Mouse (Mus musculus): ENCODE measurements around the gene Sigirr. TPM values are rescaled to one million over a fixed set of nuclear protein-coding genes. Genes with fewer than 3 reads are reported as not detected.
A peak's percentile ranks its signal among the peaks of the same experiment; 100 is the strongest.

Sigirr gene
- polyA plus RNA-seq, 1 experiment from 2014 or later: 2.2 TPM

- H3K27ac ChIP-seq: peak overlapping the region; percentile 86
- DNase-seq (ENCODE audit: extremely low spot score, low spot score): peak; percentile 98
- H3K9me3 ChIP-seq: no peaks in the 10 kb centered on the region
- H3K4me1 ChIP-seq: peaks cover 12% of the 10 kb centered on the region
- peak overlapping the region; percentile 59 for H3K4me3 ChIP-seq
- no peaks in the 10 kb centered on the region for H3K36me3 ChIP-seq (replicated peaks)
- 3% methylated on average over 29 of the region's 29 CpGs for WGBS
- peaks cover 7% of the 10 kb centered on the region for H3K27me3 ChIP-seq (ENCODE audit: poor library complexity, severe bottlenecking)
These were observed 22.5 kb upstream of the Sigirr start for GRCm38 (mm10) chr7:141122689-141123516.

- H3K9me3 ChIP-seq: no peaks in the 10 kb centered on the region
- peak within 1 kb of the TSS; percentile 59 for H3K4me3 ChIP-seq
- H3K27me3 ChIP-seq (ENCODE audit: poor library complexity, severe bottlenecking): peaks cover 14% of the 10 kb centered on the region
- H3K27ac ChIP-seq: peak within 1 kb of the TSS; percentile 86
- H3K36me3 ChIP-seq (replicated peaks): no peaks in the 10 kb centered on the region
- whole genome bisulfite sequencing: 51% methylated on average over 14 of the region's 14 CpGs
- H3K4me1 ChIP-seq: peaks cover 17% of the 10 kb centered on the region
- no peak for DNase-seq (ENCODE audit: extremely low spot score, low spot score)
These were observed 21.9 kb upstream of the Sigirr start, which contains the start of gene Ptdss2 for GRCm38 (mm10) chr7:141122245-141122644. Gene Ptdss2, plus strand, starts transcription at chr7:141122382.

- no peak overlapping the region for H3K4me3 ChIP-seq
- H3K27ac ChIP-seq: no peak overlapping the region
- no peaks in the 10 kb centered on the region for H3K9me3 ChIP-seq
- H3K4me1 ChIP-seq: peaks cover 17% of the 10 kb centered on the region
- H3K36me3 ChIP-seq (replicated peaks): no peaks in the 10 kb centered on the region
- H3K27me3 ChIP-seq (ENCODE audit: poor library complexity, severe bottlenecking): peaks cover 25% of the 10 kb centered on the region
- 82% methylated on average over 5 of the region's 5 CpGs for WGBS
- DNase-seq (ENCODE audit: extremely low spot score, low spot score): no peak
These were observed 20.7 kb upstream of the Sigirr start for GRCm38 (mm10) chr7:141121051-141121531.

GRCm38 (mm10) chr7:141120605-141121004 lies 20.2 kb upstream of the Sigirr start:
- no peak for DNase-seq (ENCODE audit: extremely low spot score, low spot score)
- H3K27me3 ChIP-seq (ENCODE audit: poor library complexity, severe bottlenecking): peaks cover 27% of the 10 kb centered on the region
- H3K4me3 ChIP-seq: no peak overlapping the region
- no peak overlapping the region for H3K27ac ChIP-seq
- WGBS: 86% methylated on average over 3 of the region's 3 CpGs
- H3K4me1 ChIP-seq: peaks cover 17% of the 10 kb centered on the region
- no peaks in the 10 kb centered on the region for H3K9me3 ChIP-seq
- H3K36me3 ChIP-seq (replicated peaks): no peaks in the 10 kb centered on the region

GRCm38 (mm10) chr7:141119487-141119886 lies 19.1 kb upstream of the Sigirr start:
- DNase-seq (ENCODE audit: extremely low spot score, low spot score): no peak
- WGBS: 75% methylated on average over 3 of the region's 3 CpGs
- Histone ChIP-seq H3K9me3 (no peaks in the 10 kb centered on the region), H3K27me3 (ENCODE audit: poor library complexity, severe bottlenecking) (peaks cover 27% of the 10 kb centered on the region), H3K4me3 (no peak overlapping the region), H3K36me3 (replicated peaks) (no peaks in the 10 kb centered on the region), H3K27ac (no peak overlapping the region), H3K4me1 (peaks cover 17% of the 10 kb centered on the region)

GRCm38 (mm10) chr7:141117636-141118035 lies 17.3 kb upstream of the Sigirr start, which contains the start of gene Ano9:
Gene Ano9, minus strand, starts transcription at chr7:141117806.
- H3K4me3 ChIP-seq: peak within 1 kb of the TSS; percentile 19
- WGBS: 10% methylated on average over 9 of the region's 9 CpGs

GRCm38 (mm10) chr7:141115874-141116273 lies 15.5 kb upstream of the Sigirr start:
- Histone ChIP-seq H3K36me3 (replicated peaks) (no peaks in the 10 kb centered on the region), H3K4me1 (peaks cover 5% of the 10 kb centered on the region), H3K27me3 (ENCODE audit: poor library complexity, severe bottlenecking) (peaks cover 27% of the 10 kb centered on the region), H3K4me3 (no peak overlapping the region), H3K27ac (no peak overlapping the region), H3K9me3 (no peaks in the 10 kb centered on the region)
- WGBS: 93% methylated on average over 9 of the region's 9 CpGs
- DNase-seq (ENCODE audit: extremely low spot score, low spot score): no peak

More at GRCm38 (mm10) chr7:141117636-141118035, 17.3 kb upstream of the Sigirr start, which contains the start of gene Ano9:
- DNase-seq (ENCODE audit: extremely low spot score, low spot score): no peak
- H3K9me3 ChIP-seq: no peaks in the 10 kb centered on the region
- H3K36me3 ChIP-seq (replicated peaks): no peaks in the 10 kb centered on the region
- H3K4me1 ChIP-seq: peaks cover 9% of the 10 kb centered on the region
- peaks cover 27% of the 10 kb centered on the region for H3K27me3 ChIP-seq (ENCODE audit: poor library complexity, severe bottlenecking)
- H3K27ac ChIP-seq: no peak within 1 kb of the TSS

GRCm38 (mm10) chr7:141103161-141103560 lies 2.8 kb upstream of the Sigirr start:
- no peaks in the 10 kb centered on the region for H3K36me3 ChIP-seq (replicated peaks)
- H3K9me3 ChIP-seq: no peaks in the 10 kb centered on the region
- 76% methylated on average over 3 of the region's 3 CpGs for WGBS
- H3K4me3 ChIP-seq: no peak overlapping the region
- no peak overlapping the region for H3K27ac ChIP-seq
- H3K4me1 ChIP-seq: peaks cover 13% of the 10 kb centered on the region
- peaks cover 46% of the 10 kb centered on the region for H3K27me3 ChIP-seq (ENCODE audit: poor library complexity, severe bottlenecking)
- DNase-seq (ENCODE audit: extremely low spot score, low spot score): no peak

GRCm38 (mm10) chr7:141097177-141097576 lies 3.2 kb downstream of the Sigirr start:
- DNase-seq (ENCODE audit: extremely low spot score, low spot score): no peak
- Histone ChIP-seq H3K27me3 (ENCODE audit: poor library complexity, severe bottlenecking) (peaks cover 85% of the 10 kb centered on the region), H3K4me1 (peaks cover 39% of the 10 kb centered on the region), H3K4me3 (no peak overlapping the region), H3K9me3 (no peaks in the 10 kb centered on the region), H3K36me3 (replicated peaks) (no peaks in the 10 kb centered on the region), H3K27ac (no peak overlapping the region)
- 84% methylated on average over 5 of the region's 5 CpGs for WGBS

GRCm38 (mm10) chr7:141096649-141097056 lies 3.7 kb downstream of the Sigirr start:
- H3K4me3 ChIP-seq: no peak overlapping the region; the same call in 1 of the 2 replicates
- H3K9me3 ChIP-seq: no peaks in the 10 kb centered on the region
- no peaks in the 10 kb centered on the region for H3K36me3 ChIP-seq (replicated peaks)
- DNase-seq (ENCODE audit: extremely low spot score, low spot score): no peak
- no peak overlapping the region for H3K27ac ChIP-seq
- peaks cover 85% of the 10 kb centered on the region for H3K27me3 ChIP-seq (ENCODE audit: poor library complexity, severe bottlenecking)
- peaks cover 44% of the 10 kb centered on the region for H3K4me1 ChIP-seq
- WGBS: 43% methylated on average over 6 of the region's 6 CpGs

- Histone ChIP-seq H3K27me3 (ENCODE audit: poor library complexity, severe bottlenecking) (peaks cover 85% of the 10 kb centered on the region), H3K4me3 (no peak overlapping the region), H3K27ac (no peak overlapping the region), H3K4me1 (peaks cover 46% of the 10 kb centered on the region), H3K36me3 (replicated peaks) (no peaks in the 10 kb centered on the region), H3K9me3 (no peaks in the 10 kb centered on the region)
- WGBS: 88% methylated on average over 6 of the region's 6 CpGs
- DNase-seq (ENCODE audit: extremely low spot score, low spot score): no peak
These were observed 4.4 kb downstream of the Sigirr start for GRCm38 (mm10) chr7:141096021-141096420.

- Histone ChIP-seq H3K36me3 (replicated peaks) (no peaks in the 10 kb centered on the region), H3K9me3 (no peaks in the 10 kb centered on the region), H3K4me3 (no peak overlapping the region), H3K27me3 (ENCODE audit: poor library complexity, severe bottlenecking) (peaks cover 85% of the 10 kb centered on the region), H3K4me1 (peaks cover 41% of the 10 kb centered on the region), H3K27ac (no peak overlapping the region)
- 70% methylated on average over 15 of the region's 15 CpGs for WGBS
- no peak for DNase-seq (ENCODE audit: extremely low spot score, low spot score)
These were observed 5.7 kb downstream of the Sigirr start for GRCm38 (mm10) chr7:141094487-141095205.

- Histone ChIP-seq H3K9me3 (no peaks in the 10 kb centered on the region), H3K27me3 (ENCODE audit: poor library complexity, severe bottlenecking) (peaks cover 85% of the 10 kb centered on the region), H3K4me1 (peaks cover 38% of the 10 kb centered on the region), H3K36me3 (replicated peaks) (no peaks in the 10 kb centered on the region), H3K4me3 (no peak overlapping the region), H3K27ac (no peak overlapping the region)
- 91% methylated on average over 6 of the region's 6 CpGs for WGBS
- DNase-seq (ENCODE audit: extremely low spot score, low spot score): no peak
These were observed 6.4 kb downstream of the Sigirr start for GRCm38 (mm10) chr7:141093950-141094349.
